Mouse (Mus musculus) gastrocnemius, postnatal 14 days (tissue): ENCODE results near the gene Otx2. TPM values are rescaled to one million over a fixed set of nuclear protein-coding genes. Genes with fewer than 3 reads are reported as not detected.

Experiments
- DNase-seq: peaks from one replicate; pipeline ENCODE4 v3.0.0; 2021; ENCODE audit warnings: mixed read lengths
- intact Hi-C: fragments of 180-260 bp; cut with DNase I; formaldehyde crosslinking; loops from one replicate; pipeline ENCODE4 v1.15.1; 2025; ENCODE audit warnings: low total_unique reads
- long read RNA-seq, 2 experiments: library from polyadenylated mRNA; stranded (forward); transcript quantifications; one replicate each; pipeline ENCODE4 v2.0.0; 2021
- total RNA-seq, 2 experiments: library from RNA; stranded (reverse); gene quantifications; 2 replicates each; pipeline ENCODE4 v1.2.3; 2021

The Otx2 gene
- not detected for total RNA-seq
- long read RNA-seq, experiment 1 = 0 reads
- long read RNA-seq, experiment 2 = 0 reads

GRCm38 (mm10) chr14:48673541-48673940 lies at the start of gene Otx2:
TSS of gene Otx2 (minus strand) at chr14:48673819.
- no peak for DNase-seq
- intact Hi-C loops = no loop called here

GRCm38 (mm10) chr14:48722763-48723162 lies 49.1 kb upstream of the Otx2 start:
- DNase-seq = no peak
- intact Hi-C loops = no loop called here

- no peak for DNase-seq
- intact Hi-C loops = no loop called here
Measured at GRCm38 (mm10) chr14:48719296-48719695, 45.7 kb upstream of the Otx2 start.

GRCm38 (mm10) chr14:48717632-48718279 lies 44.1 kb upstream of the Otx2 start:
- intact Hi-C loops = no loop called here
- DNase-seq = no peak

GRCm38 (mm10) chr14:48716456-48716855 lies 42.8 kb upstream of the Otx2 start:
- no peak for DNase-seq
- intact Hi-C loops = no loop called here

- intact Hi-C loops = no loop called here
- DNase-seq = no peak
Measured at GRCm38 (mm10) chr14:48710871-48711370, 37.3 kb upstream of the Otx2 start.

- intact Hi-C loops = no loop called here
Measured at GRCm38 (mm10) chr14:48710062-48710870, 36.6 kb upstream of the Otx2 start.

GRCm38 (mm10) chr14:48709371-48710061 lies 35.9 kb upstream of the Otx2 start:
- no peak for DNase-seq
- intact Hi-C loops = no loop called here

More at GRCm38 (mm10) chr14:48710062-48710870, 36.6 kb upstream of the Otx2 start:
- no peak for DNase-seq

GRCm38 (mm10) chr14:48707844-48708383 lies 34.3 kb upstream of the Otx2 start:
- intact Hi-C loops = no loop called here

GRCm38 (mm10) chr14:48707391-48707790 lies 33.8 kb upstream of the Otx2 start:
- intact Hi-C loops = no loop called here
- no peak for DNase-seq

More at GRCm38 (mm10) chr14:48707844-48708383, 34.3 kb upstream of the Otx2 start:
- DNase-seq = no peak

- intact Hi-C loops = no loop called here
- no peak for DNase-seq
Measured at GRCm38 (mm10) chr14:48700790-48701370, 27.3 kb upstream of the Otx2 start.

- intact Hi-C loops = no loop called here
- DNase-seq = no peak
Measured at GRCm38 (mm10) chr14:48679590-48679989, 6.0 kb upstream of the Otx2 start.

- intact Hi-C loops = no loop called here
- DNase-seq = no peak
Measured at GRCm38 (mm10) chr14:48678674-48679073, 5.1 kb upstream of the Otx2 start.

GRCm38 (mm10) chr14:48674036-48674831 lies 615 bp upstream of the Otx2 start:
- intact Hi-C loops = no loop called here

GRCm38 (mm10) chr14:48672611-48673176 lies 925 bp downstream of the Otx2 start:
- intact Hi-C loops = no loop called here
- DNase-seq = no peak

More at GRCm38 (mm10) chr14:48674036-48674831, 615 bp upstream of the Otx2 start:
- DNase-seq = no peak

- intact Hi-C loops = no loop called here
- DNase-seq = no peak
Measured at GRCm38 (mm10) chr14:48671480-48672240, 2.0 kb downstream of the Otx2 start.

- no peak for DNase-seq
- intact Hi-C loops = no loop called here
Measured at GRCm38 (mm10) chr14:48670761-48671479, 2.7 kb downstream of the Otx2 start.
